Mouse (Mus musculus): ENCODE measurements around the gene Kctd21.

The Kctd21 gene

GRCm38 (mm10) chr7:97347464-97347863, 15.3 kb downstream of the Kctd21 start:
- in situ Hi-C loops (cut with MboI) = no loop called here

GRCm38 (mm10) chr7:97348318-97348717, 16.2 kb downstream of the Kctd21 start:
- in situ Hi-C loops (cut with MboI) = no loop called here

GRCm38 (mm10) chr7:97348836-97349235, 16.7 kb downstream of the Kctd21 start:
- in situ Hi-C loops (cut with MboI) = no loop called here

- in situ Hi-C loops (cut with MboI) = no loop called here
These were observed 17.3 kb downstream of the Kctd21 start for GRCm38 (mm10) chr7:97349438-97349837.

GRCm38 (mm10) chr7:97350891-97351290, 18.8 kb downstream of the Kctd21 start:
- in situ Hi-C loops (cut with MboI) = no loop called here

- in situ Hi-C loops (cut with MboI) = no loop called here
These were observed 19.8 kb downstream of the Kctd21 start for GRCm38 (mm10) chr7:97351792-97352513.

- in situ Hi-C loops (cut with MboI) = no loop called here
These were observed 21.2 kb downstream of the Kctd21 start for GRCm38 (mm10) chr7:97353356-97353755.

- in situ Hi-C loops (cut with MboI) = no loop called here
These were observed 23.1 kb downstream of the Kctd21 start for GRCm38 (mm10) chr7:97355068-97355841.

- in situ Hi-C loops (cut with MboI) = no loop called here
These were observed 24.1 kb downstream of the Kctd21 start for GRCm38 (mm10) chr7:97356253-97356652.

- in situ Hi-C loops (cut with MboI) = no loop called here
These were observed 24.7 kb downstream of the Kctd21 start for GRCm38 (mm10) chr7:97356875-97357276.

- in situ Hi-C loops (cut with MboI) = no loop called here
These were observed 25.7 kb downstream of the Kctd21 start for GRCm38 (mm10) chr7:97357840-97358239.

- in situ Hi-C loops (cut with MboI) = no loop called here
These were observed 26.2 kb downstream of the Kctd21 start for GRCm38 (mm10) chr7:97358347-97358746.

GRCm38 (mm10) chr7:97360166-97360565, 28.0 kb downstream of the Kctd21 start:
- in situ Hi-C loops (cut with MboI) = no loop called here

- in situ Hi-C loops (cut with MboI) = no loop called here
These were observed 28.8 kb downstream of the Kctd21 start for GRCm38 (mm10) chr7:97360955-97361354.

GRCm38 (mm10) chr7:97361467-97361866, 29.3 kb downstream of the Kctd21 start:
- in situ Hi-C loops (cut with MboI) = no loop called here

- in situ Hi-C loops (cut with MboI) = no loop called here
These were observed 33.8 kb downstream of the Kctd21 start for GRCm38 (mm10) chr7:97365887-97366286.

GRCm38 (mm10) chr7:97375101-97375500, 43.0 kb downstream of the Kctd21 start:
- in situ Hi-C loops (cut with MboI) = no loop called here

GRCm38 (mm10) chr7:97375906-97376305, 43.8 kb downstream of the Kctd21 start:
- in situ Hi-C loops (cut with MboI) = no loop called here

GRCm38 (mm10) chr7:97379304-97379703, 47.2 kb downstream of the Kctd21 start:
- in situ Hi-C loops (cut with MboI) = no loop called here

- in situ Hi-C loops (cut with MboI) = no loop called here
These were observed 48.5 kb downstream of the Kctd21 start for GRCm38 (mm10) chr7:97380500-97381123.

- in situ Hi-C loops (cut with MboI) = no loop called here
These were observed 50.5 kb downstream of the Kctd21 start for GRCm38 (mm10) chr7:97382661-97383060.

GRCm38 (mm10) chr7:97383496-97384132, 51.5 kb downstream of the Kctd21 start:
- in situ Hi-C loops (cut with MboI) = no loop called here
